Mouse (Mus musculus) adipocyte (in vitro differentiated cells): ENCODE measurements around the gene Olfr1423.
"Not testable (repeated sequence)": the region's sequence is repeated elsewhere in the genome, so short reads cannot be mapped to it uniquely, and the experiment has no call there.

Experiments used
- DNase-seq: peaks from one replicate; pipeline ENCODE4 v3.0.0-alpha.2; 2016; ENCODE audit warnings: low spot score

Gene Olfr1423

DNA sequence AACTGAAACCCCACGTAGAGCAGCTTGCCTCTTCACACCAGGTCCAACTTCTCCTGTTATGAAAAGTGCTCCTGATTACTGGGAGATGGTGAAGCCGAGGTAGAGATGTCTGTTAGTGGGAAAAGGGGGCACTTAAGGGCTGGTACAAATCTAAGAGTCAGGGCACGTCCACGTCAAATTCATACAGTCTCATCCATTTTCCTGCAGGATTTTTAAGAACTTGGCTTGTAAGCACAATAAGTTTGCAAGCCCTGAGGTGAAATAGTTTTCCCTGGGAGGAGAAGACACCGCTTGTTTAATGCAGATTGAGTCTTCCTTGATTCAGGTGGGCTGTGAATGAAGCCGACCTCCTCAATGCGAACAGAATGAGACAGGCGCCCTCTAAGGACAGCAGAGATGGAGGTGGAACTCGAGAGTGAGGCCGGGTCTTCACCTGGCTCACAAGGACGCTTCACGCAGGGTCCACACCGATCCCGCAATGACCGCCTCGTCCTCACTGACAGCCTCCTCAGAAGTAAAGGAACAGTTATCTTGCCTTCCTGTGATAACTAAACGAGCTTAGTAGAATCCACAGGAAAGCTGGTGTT lies 34.7 kb downstream of the Olfr1423 start:
- DNase-seq: no peak

- peak; percentile 83 for DNase-seq
Observed at GRCm38 (mm10) chr19:12005376-12006360, 35.4 kb downstream of the Olfr1423 start.

- DNase-seq: no peak
Observed at GRCm38 (mm10) chr19:12004216-12005008, 36.7 kb downstream of the Olfr1423 start.

DNA sequence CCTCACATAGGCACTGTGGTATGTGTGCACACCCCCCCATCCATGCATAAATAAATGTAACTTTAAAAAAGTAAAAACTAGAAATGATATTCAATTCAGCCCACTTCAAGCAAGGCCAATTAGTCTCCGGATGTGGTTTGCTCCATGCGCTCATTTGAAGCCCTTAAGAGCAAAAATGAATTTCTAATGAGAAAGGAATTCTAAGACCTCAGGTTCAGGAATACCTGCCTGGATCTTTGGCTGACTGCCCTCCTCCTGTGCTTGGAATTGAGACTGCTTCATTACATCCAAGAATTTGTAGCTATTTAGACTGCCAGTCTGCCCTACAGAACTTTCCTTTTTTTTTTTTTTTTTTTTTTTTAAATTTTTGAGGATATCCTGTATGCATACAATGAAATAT lies 37.5 kb downstream of the Olfr1423 start:
- no peak for DNase-seq

DNA sequence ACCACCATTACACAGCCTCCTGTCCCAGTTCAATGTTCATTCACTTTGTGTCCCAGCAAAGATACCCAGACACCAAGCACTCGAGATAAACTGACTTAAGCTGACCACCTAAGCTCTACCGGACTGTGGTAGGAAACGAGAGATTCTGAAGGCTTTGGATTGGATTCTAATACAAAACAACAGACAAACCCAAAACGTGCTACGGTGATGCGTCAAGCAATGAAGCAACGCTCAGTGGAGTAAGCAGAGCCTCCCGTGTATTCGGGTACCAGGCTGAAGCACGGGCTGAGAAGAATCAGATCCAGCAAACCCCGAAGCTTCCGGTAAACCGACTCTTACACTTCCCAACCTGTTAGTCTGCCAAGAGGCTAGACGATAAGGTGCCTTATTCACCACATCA lies 38.3 kb downstream of the Olfr1423 start:
- DNase-seq: no peak

GRCm38 (mm10) chr19:12002125-12002524 lies 39.0 kb downstream of the Olfr1423 start:
- DNase-seq: peak; percentile 65

GRCm38 (mm10) chr19:12001686-12002085 lies 39.4 kb downstream of the Olfr1423 start:
- DNase-seq: no peak

DNA sequence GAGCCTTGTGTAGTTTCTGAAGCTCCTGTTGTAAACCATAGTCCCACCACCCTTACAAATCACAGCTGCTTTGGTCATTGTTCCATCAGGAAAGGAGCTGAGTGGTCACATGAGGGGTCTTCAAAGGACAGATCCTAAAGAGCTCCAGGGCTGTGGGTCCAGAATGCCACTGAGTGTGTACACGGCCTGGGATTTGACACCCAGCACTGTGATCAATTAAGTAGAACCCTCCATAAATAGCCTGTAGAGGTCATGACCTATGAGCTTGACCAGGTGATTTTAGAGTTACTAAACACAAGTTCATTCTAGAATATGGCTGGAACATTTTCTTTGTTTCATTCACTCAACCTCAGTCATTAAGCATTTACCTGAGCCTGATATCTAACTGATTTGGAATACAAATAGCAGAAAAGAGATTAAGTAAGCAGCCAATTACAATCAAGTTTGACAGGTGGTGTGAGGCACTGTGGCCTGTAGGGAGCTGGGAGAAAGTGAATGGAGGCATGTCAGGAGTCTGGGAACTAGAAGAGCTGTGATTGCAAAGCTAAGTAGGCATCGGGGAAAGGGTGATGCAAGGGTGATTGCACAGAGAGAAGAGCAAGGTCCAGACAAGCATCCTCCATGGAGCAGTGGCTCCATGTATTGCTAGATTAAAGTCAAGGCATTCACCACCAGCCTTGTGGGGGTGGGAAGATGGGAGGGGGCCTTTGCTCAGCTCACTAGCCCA lies 45.2 kb downstream of the Olfr1423 start:
- no peak for DNase-seq

DNA sequence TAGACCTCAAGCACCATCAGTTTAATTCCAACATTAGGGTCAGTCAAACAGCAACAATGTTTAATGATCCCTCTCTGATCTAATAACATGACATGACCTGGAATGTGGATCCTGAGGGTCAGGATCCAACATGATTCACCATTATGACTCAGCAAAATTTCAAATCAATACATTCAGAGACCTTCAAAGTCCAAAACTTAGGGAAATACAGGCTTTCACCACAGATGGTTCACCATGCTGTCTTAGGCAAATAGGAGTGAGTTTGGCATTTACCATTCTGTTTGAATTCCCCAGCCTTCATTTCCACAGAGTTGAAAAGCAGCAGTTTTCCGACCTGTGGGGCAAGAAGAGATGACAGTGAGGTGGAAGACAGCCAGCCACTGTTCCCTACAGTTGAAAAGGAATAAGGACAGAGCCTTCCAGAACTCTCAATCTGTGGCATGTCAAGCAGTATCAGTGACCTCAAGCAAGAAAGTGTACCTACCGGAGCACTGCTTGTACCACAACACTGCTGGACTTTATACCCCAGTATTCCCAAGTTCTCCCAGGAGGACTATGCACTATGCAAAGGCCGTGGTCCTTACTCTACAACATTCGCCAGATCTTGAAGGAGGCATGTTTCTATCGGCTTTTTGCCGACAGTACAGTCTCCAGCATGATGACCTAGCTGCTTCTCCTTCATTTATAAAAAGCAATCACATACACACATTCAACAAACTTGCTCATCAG lies 46.2 kb downstream of the Olfr1423 start:
- no peak for DNase-seq

DNA sequence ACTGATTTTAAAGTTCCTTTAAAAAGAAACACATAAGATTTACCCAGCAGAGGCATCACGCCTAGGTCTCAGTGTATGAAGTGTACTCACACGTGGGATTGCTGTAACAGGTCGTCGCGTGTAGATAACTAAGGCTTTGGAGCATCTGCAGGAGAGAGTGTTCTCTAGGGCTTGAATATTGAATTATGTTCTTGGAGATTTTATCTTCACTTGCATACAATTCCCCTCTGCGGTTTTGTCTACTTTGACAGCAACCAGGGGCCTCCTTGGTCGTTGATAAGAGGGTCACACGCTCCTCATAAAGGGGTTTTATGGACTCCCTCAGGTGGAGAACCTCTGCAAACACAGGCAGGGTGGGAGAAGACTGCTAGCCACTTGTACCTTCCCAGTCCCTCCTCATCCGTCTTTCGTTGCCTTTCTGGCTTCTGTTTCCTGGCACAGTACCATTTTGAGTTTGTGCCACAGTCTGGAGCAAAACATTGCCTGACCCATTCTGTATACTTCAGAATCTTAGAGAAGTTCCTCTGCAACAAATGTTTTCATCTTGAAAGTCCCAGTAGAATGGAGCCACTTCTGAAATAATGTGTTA lies 48.6 kb downstream of the Olfr1423 start:
- peak; percentile 65 for DNase-seq

DNA sequence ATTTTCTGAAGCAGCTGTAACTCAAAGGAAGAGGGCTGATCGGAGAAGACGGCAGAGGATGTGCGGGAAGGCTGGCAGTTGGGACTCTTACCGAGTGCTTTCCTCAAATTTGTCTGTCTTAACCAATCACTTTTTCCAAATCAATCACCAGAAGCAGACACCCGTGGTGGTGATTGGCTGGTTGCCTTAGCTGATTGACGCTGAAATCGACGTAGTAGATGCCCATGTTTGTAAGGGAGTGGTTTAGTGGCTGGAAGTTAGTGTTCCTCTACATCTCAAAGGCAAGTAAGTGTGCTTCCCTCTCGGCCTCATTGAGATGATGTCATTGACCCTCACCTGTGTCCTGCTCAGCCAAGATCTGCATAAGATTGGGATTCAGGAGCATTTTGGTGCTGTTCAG lies 49.1 kb downstream of the Olfr1423 start:
- no peak for DNase-seq

GRCm38 (mm10) chr19:11989334-11989733 lies 51.8 kb downstream of the Olfr1423 start:
- no peak for DNase-seq

GRCm38 (mm10) chr19:11987841-11988240 lies 53.3 kb downstream of the Olfr1423 start:
- no peak for DNase-seq

DNA sequence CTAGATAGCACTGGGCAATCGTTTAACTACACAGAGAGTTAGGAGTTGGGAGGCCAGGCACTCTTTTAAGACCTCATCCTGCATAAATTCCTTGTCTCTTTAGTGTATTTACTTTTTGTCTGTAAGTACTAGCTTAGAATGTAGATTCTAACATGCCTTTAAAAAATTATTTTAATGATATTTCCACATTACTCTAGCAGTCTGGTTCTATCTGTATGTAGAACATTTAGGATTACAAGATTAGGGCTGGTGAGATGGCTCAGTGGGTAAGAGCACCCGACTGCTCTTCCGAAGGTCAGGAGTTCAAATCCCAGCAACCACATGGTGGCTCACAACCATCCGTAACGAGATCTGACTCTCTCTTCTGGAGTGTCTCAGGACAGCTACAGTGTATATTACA lies 56.5 kb downstream of the Olfr1423 start:
- not testable (repeated sequence) for DNase-seq
